Mouse (Mus musculus) myocyte (in vitro differentiated cells): Measurements from ENCODE around the gene Dph7. TPM values are rescaled to one million over a fixed set of nuclear protein-coding genes. Genes with fewer than 3 reads are reported as not detected.

ENCODE experiments used
- H3K27me3 ChIP-seq: one replicate; pipeline ENCODE4 v1.6.1; 2011; ENCODE audit not compliant: control insufficient read depth, insufficient read depth, insufficient read length
- H3K36me3 ChIP-seq: one replicate; pipeline ENCODE4 v1.6.1; 2011; ENCODE audit not compliant: control insufficient read depth, insufficient read depth
- H3K4me2 ChIP-seq: one replicate; pipeline ENCODE4 v1.6.1; 2011; ENCODE audit warnings: low read depth, control low read depth
- H3K4me3 ChIP-seq: one replicate; pipeline ENCODE4 v1.5.1; 2011; ENCODE audit warnings: mild to moderate bottlenecking, control low read depth, moderate library complexity
- H3K79me2 ChIP-seq: one replicate; pipeline ENCODE4 v1.6.1; 2011; ENCODE audit not compliant: control insufficient read depth, insufficient read depth
- H3ac ChIP-seq: one replicate; pipeline ENCODE4 v1.6.1; 2011; ENCODE audit not compliant: control insufficient read depth, insufficient read length
- CEBPB ChIP-seq: IDR thresholded peaks from 2 replicates; pipeline ENCODE4 v1.6.1; 2011; ENCODE audit warnings: mild to moderate bottlenecking, moderate library complexity; ENCODE audit not compliant: poor library complexity, insufficient read depth, severe bottlenecking
- E2F4 ChIP-seq: IDR thresholded peaks from one replicate; pipeline ENCODE4 v1.6.1; 2011; ENCODE audit warnings: mild to moderate bottlenecking, control low read depth, moderate library complexity; ENCODE audit not compliant: insufficient read depth
- MAX ChIP-seq: IDR thresholded peaks from one replicate; pipeline ENCODE4 v1.6.1; 2011; ENCODE audit warnings: low read depth, mild to moderate bottlenecking, control low read depth
- MYOD1 ChIP-seq, 3 experiments: IDR thresholded peaks; one replicate each; pipeline ENCODE4 v1.6.1; 2011; ENCODE audit warnings: control low read depth in 2 of 3, low read depth in 2 of 3, mild to moderate bottlenecking in 2 of 3, moderate library complexity in 1 of 3; ENCODE audit not compliant: insufficient read length in 2 of 3, control insufficient read depth in 1 of 3
- MYOG ChIP-seq, 3 experiments: IDR thresholded peaks; one replicate each; pipeline ENCODE4 v1.6.1; 2011; ENCODE audit warnings: control low read depth in 2 of 3, low read depth in 2 of 3, mild to moderate bottlenecking in 2 of 3; ENCODE audit not compliant: insufficient read length in 2 of 3, control insufficient read depth in 1 of 3, insufficient read depth in 1 of 3
- POLR2A ChIP-seq: IDR thresholded peaks from one replicate; pipeline ENCODE4 v1.6.1; 2011; ENCODE audit warnings: low read depth, mild to moderate bottlenecking, control low read depth, moderate library complexity; ENCODE audit not compliant: insufficient read length
- POLR2AphosphoS2 ChIP-seq: IDR thresholded peaks from one replicate; pipeline ENCODE4 v1.6.1; 2011; ENCODE audit warnings: low read depth, control low read depth; ENCODE audit not compliant: insufficient read length
- REST ChIP-seq: IDR thresholded peaks from one replicate; pipeline ENCODE4 v1.6.1; 2011; ENCODE audit warnings: mild to moderate bottlenecking, control low read depth, moderate library complexity; ENCODE audit not compliant: insufficient read depth, insufficient read length
- SRF ChIP-seq: IDR thresholded peaks from one replicate; pipeline ENCODE4 v1.6.1; 2011; ENCODE audit warnings: low read depth; ENCODE audit not compliant: control insufficient read depth, insufficient read length
- TCF12 ChIP-seq: IDR thresholded peaks from one replicate; pipeline ENCODE4 v1.6.1; 2011; ENCODE audit warnings: mild to moderate bottlenecking, control low read depth; ENCODE audit not compliant: poor library complexity, insufficient read depth, severe bottlenecking
- TCF3 ChIP-seq: IDR thresholded peaks from one replicate; pipeline ENCODE4 v1.6.1; 2011; ENCODE audit warnings: low read depth, control low read depth; ENCODE audit not compliant: insufficient read length
- USF1 ChIP-seq: IDR thresholded peaks from one replicate; pipeline ENCODE4 v1.6.1; 2011; ENCODE audit warnings: low read depth, mild to moderate bottlenecking, control low read depth, moderate library complexity
- polyA plus RNA-seq: library from polyadenylated mRNA; unstranded; fragments of >200 nt; fragmentation: generic; extraction: Trizol; gene quantifications from one replicate; pipeline ENCODE4 v1.2.1, GENCODE M21; 2012; ENCODE audit warnings: missing spikeins

Gene Dph7
- polyA plus RNA-seq, 1 experiment = 11.7 TPM

GRCm38 (mm10) chr2:24996471-24996870 is 34.3 kb downstream of the Dph7 start:
- H3K36me3 ChIP-seq = no peaks in the 10 kb centered on the region
- no peaks in the 10 kb centered on the region for H3K79me2 ChIP-seq
- TF ChIP-seq MYOG (IDR thresholded peaks at IDR 0.05; ENCODE audit: control insufficient read depth in 1 of 3, insufficient read depth in 1 of 3, insufficient read length in 2 of 3, low read depth in 2 of 3) = no peak
- no peak for TF ChIP-seq MYOD1 (IDR thresholded peaks at IDR 0.05; ENCODE audit: control insufficient read depth in 1 of 3, insufficient read length in 2 of 3, low read depth in 2 of 3)
- TF ChIP-seq POLR2A = no peak
- TF ChIP-seq MAX = no peak
- no peak for TF ChIP-seq CEBPB
- no peak for TF ChIP-seq TCF3
- no peak for TF ChIP-seq USF1
- TF ChIP-seq POLR2AphosphoS2 = no peak
- no peak for TF ChIP-seq E2F4
- TF ChIP-seq REST = no peak
- no peak for TF ChIP-seq TCF12
- no peak for TF ChIP-seq SRF
- no peak overlapping the region for H3K4me3 ChIP-seq
- no peak overlapping the region for H3K4me2 ChIP-seq
- no peaks in the 10 kb centered on the region for H3K27me3 ChIP-seq
- no peak overlapping the region for H3ac ChIP-seq

DNA sequence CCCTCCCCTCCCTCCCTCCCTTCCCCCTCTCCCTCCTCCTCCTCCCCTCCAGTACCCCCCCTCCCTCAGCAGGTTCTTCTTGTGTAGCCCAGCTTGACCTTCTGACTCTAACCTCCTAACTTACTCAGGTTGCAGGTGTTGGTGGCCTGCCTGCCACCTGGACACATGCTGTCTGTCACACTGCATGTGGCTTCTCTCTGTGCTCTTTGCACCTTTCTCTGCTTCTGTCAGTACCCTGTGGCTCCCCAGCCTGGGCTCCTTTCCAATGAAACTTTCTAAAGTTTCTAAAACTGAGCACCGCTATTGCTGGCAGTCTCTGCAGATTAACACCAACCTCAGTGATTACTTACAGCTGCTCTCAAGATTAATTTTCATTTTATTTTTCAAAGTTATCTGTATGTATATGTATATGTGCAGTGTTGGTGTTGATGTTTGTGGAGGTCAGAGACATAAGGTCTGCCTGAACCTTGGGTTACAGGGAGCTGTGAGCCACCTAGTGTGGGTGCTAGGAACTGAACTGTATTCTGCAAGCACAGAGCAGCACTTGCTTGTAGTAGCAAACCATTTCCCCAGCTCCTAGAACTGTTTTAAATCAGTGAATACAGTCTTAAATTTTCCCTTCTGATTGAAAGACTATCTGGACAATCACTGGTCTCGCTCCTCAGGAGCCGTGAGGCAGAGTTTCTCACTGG is 38.5 kb downstream of the Dph7 start:
- no peak overlapping the region for H3ac ChIP-seq

DNA sequence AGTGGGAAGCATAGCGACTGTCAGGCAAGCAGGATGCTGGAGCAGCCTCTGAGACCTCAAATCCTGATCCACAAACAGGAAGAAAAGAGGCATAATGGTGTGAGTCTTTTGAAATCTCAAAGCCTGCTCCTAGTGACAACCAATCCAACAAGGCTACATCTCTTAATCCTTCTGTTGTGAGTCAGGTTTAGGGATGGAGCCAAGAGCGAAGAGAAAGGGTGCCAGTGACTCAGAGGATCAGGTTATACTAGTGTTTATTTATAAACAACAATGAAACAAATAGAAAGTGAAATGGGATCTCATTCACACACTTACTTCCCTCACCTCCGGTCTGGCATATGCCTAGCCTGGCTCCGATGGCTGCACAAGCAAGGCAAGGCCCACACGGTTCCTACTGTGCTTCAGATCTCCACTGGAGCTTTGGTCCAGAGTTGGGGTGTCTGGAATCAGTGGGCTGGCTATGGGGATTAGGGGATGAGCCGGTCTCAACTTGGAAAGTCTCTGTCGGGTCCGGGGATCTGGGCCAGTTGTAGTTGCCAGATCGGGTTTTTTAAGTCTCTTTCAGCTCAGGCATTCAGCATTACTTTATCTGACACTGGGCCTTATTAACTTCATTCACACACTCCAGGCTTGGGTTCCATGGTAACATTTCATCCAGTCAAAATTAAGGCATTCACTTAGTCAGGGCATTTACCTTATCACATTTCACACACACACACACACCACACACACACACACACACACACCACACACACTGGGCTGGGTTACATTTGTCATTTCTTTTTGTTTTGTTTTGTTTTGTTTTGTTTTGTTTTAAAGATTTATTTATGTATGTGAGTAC is 42.0 kb downstream of the Dph7 start:
- no peak overlapping the region for H3K4me3 ChIP-seq
- H3K36me3 ChIP-seq = no peaks in the 10 kb centered on the region
- H3K79me2 ChIP-seq = no peaks in the 10 kb centered on the region
- no peaks in the 10 kb centered on the region for H3K27me3 ChIP-seq
- H3ac ChIP-seq = no peak overlapping the region
- H3K4me2 ChIP-seq = peak overlapping the region; percentile 9
- TF ChIP-seq E2F4 = no peak
- no peak for TF ChIP-seq POLR2AphosphoS2
- TF ChIP-seq MAX = no peak
- TF ChIP-seq SRF = no peak
- TF ChIP-seq TCF12 = no peak
- no peak for TF ChIP-seq REST
- no peak for TF ChIP-seq CEBPB
- TF ChIP-seq POLR2A = no peak
- no peak for TF ChIP-seq MYOG (IDR thresholded peaks at IDR 0.05; ENCODE audit: control insufficient read depth in 1 of 3, insufficient read depth in 1 of 3, insufficient read length in 2 of 3, low read depth in 2 of 3)

More for the DNA sequence above, 38.5 kb downstream of the Dph7 start:
- H3K27me3 ChIP-seq = no peaks in the 10 kb centered on the region
- H3K4me3 ChIP-seq = no peak overlapping the region
- H3K4me2 ChIP-seq = no peak overlapping the region
- no peaks in the 10 kb centered on the region for H3K79me2 ChIP-seq
- TF ChIP-seq USF1 (no peak), MAX (no peak), POLR2A (no peak), TCF3 (no peak), CEBPB (no peak), SRF (no peak), E2F4 (no peak), TCF12 (no peak), REST (no peak), MYOD1 (IDR thresholded peaks at IDR 0.05; ENCODE audit: control insufficient read depth in 1 of 3, insufficient read length in 2 of 3, low read depth in 2 of 3) (no peak), POLR2AphosphoS2 (no peak), MYOG (IDR thresholded peaks at IDR 0.05; ENCODE audit: control insufficient read depth in 1 of 3, insufficient read depth in 1 of 3, insufficient read length in 2 of 3, low read depth in 2 of 3) (no peak)
- no peaks in the 10 kb centered on the region for H3K36me3 ChIP-seq

GRCm38 (mm10) chr2:25006767-25007166 is 44.6 kb downstream of the Dph7 start:
- Histone ChIP-seq H3K4me3 (no peak overlapping the region), H3K27me3 (no peaks in the 10 kb centered on the region), H3K4me2 (no peak overlapping the region), H3ac (no peak overlapping the region), H3K36me3 (no peaks in the 10 kb centered on the region), H3K79me2 (no peaks in the 10 kb centered on the region)
- no peak for TF ChIP-seq REST
- no peak for TF ChIP-seq POLR2A
- no peak for TF ChIP-seq POLR2AphosphoS2
- no peak for TF ChIP-seq MYOG (IDR thresholded peaks at IDR 0.05; ENCODE audit: control insufficient read depth in 1 of 3, insufficient read depth in 1 of 3, insufficient read length in 2 of 3, low read depth in 2 of 3)
- TF ChIP-seq SRF = no peak
- TF ChIP-seq USF1 = no peak
- TF ChIP-seq MYOD1 (IDR thresholded peaks at IDR 0.05; ENCODE audit: control insufficient read depth in 1 of 3, insufficient read length in 2 of 3, low read depth in 2 of 3) = no peak
- TF ChIP-seq E2F4 = no peak
